Mouse (Mus musculus): Measurements from ENCODE around the gene Dcst1. TPM values are rescaled to one million over a fixed set of nuclear protein-coding genes. Genes with fewer than 3 reads are reported as not detected.

Dcst1 gene
- polyA plus RNA-seq, 1 experiment: not detected

DNA sequence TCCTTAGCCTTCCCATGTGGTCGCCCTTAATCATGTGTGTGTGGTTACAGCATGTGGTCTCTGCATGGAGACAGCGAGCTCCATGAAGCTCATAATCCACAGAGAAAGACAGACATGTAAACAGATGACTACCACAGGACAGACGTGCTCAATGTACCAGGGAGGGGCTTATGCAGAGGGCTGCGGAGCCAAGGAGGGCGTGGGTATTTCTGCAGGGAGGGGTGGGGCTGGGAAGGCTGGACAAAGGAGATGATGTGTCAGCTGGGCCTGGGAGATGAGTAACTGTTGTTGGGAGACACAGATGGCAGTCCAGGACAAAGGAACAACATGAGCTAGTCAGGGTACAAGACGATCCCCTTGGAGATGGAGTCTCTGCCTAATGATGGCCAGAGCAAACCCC is 5.4 kb downstream of the Dcst1 start:
- no peak overlapping the region for H3K4me3 ChIP-seq (ENCODE audit: insufficient read depth, low read depth, low read length)
- no peak overlapping the region for H3K27ac ChIP-seq (ENCODE audit: insufficient read depth, low read depth, low read length)
- H3K4me1 ChIP-seq (ENCODE audit: control insufficient read depth, insufficient read depth, low read length): peaks cover 10% of the 10 kb centered on the region
- TF ChIP-seq POLR2A (IDR thresholded peaks at IDR 0.05; ENCODE audit: insufficient read depth, low read depth, low read length) (no peak), CTCF (IDR thresholded peaks at IDR 0.05; ENCODE audit: insufficient read depth, low read depth, low read length) (no peak)
- WGBS: 68% methylated on average over 6 of the region's 6 CpGs

DNA sequence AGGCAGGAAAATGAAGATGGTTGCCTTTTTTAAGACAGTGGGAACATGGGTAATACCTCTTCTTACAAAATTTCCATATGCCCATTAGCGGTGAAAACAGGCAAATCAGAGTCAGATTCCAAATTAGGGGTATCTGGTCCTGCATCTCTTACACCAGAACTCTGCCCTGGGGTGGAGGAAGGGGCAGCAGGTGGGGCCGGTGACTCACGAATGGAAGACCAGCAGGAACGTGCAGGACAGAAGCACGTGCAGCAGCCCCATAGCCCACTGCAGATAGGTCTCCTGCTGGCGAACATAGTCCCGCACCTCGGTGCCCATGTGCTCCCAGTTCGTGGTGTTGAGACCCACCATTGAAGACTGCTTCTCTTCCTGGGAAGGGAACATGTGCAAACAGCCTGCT is 9.0 kb downstream of the Dcst1 start:
- peaks cover 10% of the 10 kb centered on the region for H3K4me1 ChIP-seq (ENCODE audit: control insufficient read depth, insufficient read depth, low read length)
- no peak overlapping the region for H3K4me3 ChIP-seq (ENCODE audit: insufficient read depth, low read depth, low read length)
- H3K27ac ChIP-seq (ENCODE audit: insufficient read depth, low read depth, low read length): no peak overlapping the region
- WGBS: 78% methylated on average over 9 of the region's 9 CpGs
- no peak for TF ChIP-seq CTCF (IDR thresholded peaks at IDR 0.05; ENCODE audit: insufficient read depth, low read depth, low read length)
- no peak for TF ChIP-seq POLR2A (IDR thresholded peaks at IDR 0.05; ENCODE audit: insufficient read depth, low read depth, low read length)

DNA sequence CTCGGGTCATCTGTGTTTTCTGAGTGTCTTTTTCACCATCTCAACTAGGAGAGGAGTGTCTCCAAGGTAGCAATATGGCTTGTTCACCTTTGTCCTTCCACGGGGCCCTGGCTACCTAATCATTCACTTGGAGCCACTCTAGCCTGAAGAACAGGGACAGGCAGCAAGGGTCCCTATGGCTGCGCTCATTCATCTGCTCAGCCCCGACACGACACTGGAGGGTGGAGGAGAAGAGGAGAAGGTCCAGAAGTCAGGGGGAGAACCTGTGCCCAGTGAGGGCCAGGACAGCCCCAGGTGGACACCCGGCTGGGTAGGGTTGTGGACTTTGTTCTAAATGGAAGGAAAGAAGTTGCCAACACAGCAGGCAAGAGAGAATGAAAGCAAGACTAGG is 9.5 kb downstream of the Dcst1 start:
- TF ChIP-seq POLR2A (IDR thresholded peaks at IDR 0.05; ENCODE audit: insufficient read depth, low read depth, low read length) (no peak), CTCF (IDR thresholded peaks at IDR 0.05; ENCODE audit: insufficient read depth, low read depth, low read length) (no peak)
- Histone ChIP-seq H3K4me1 (ENCODE audit: control insufficient read depth, insufficient read depth, low read length) (peaks cover 13% of the 10 kb centered on the region), H3K27ac (ENCODE audit: insufficient read depth, low read depth, low read length) (no peak overlapping the region)

DNA sequence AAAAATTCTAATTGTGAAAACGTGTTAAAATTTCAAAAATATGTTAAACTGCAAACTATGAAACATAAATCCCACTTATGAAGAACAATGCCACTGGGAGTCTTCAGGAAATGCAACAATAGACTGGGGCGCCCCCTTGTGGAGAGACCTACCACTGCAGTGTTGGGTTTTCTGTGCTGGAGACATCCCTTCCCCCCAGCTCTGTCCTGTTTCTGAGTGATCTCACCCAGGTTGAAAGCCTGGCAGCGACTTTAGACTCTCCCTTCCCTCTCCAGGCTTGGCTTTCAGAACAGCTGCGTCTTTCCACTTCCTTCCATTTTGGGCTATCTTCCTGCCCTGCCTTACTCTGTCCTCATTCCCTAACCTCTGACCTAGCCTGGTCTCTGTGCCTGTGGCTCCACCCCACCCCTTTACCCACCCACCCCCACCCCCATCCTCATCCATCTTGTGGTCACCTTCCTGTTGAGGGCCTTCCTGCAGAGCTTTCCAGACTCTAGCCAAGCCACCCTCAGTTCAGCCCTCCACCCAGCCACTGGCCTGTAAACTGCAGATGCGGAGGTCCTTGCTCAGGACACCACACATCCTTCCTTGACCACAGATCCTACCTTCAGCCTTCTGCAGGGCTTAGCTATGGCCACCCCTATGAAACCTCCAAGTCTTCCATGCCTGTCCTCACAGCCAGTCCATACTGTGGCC is 10.1 kb downstream of the Dcst1 start:
- H3K4me1 ChIP-seq (ENCODE audit: control insufficient read depth, insufficient read depth, low read length): peaks cover 16% of the 10 kb centered on the region
- no peak for TF ChIP-seq POLR2A (IDR thresholded peaks at IDR 0.05; ENCODE audit: insufficient read depth, low read depth, low read length)
- TF ChIP-seq CTCF (IDR thresholded peaks at IDR 0.05; ENCODE audit: insufficient read depth, low read depth, low read length): peak; percentile 64
- H3K27ac ChIP-seq (ENCODE audit: insufficient read depth, low read depth, low read length): no peak overlapping the region
- WGBS: 18% methylated on average over 5 of the region's 5 CpGs
- H3K4me3 ChIP-seq (ENCODE audit: insufficient read depth, low read depth, low read length): no peak overlapping the region

More for the DNA sequence above, 9.5 kb downstream of the Dcst1 start:
- 80% methylated on average over 6 of the region's 6 CpGs for WGBS
- no peak overlapping the region for H3K4me3 ChIP-seq (ENCODE audit: insufficient read depth, low read depth, low read length)

DNA sequence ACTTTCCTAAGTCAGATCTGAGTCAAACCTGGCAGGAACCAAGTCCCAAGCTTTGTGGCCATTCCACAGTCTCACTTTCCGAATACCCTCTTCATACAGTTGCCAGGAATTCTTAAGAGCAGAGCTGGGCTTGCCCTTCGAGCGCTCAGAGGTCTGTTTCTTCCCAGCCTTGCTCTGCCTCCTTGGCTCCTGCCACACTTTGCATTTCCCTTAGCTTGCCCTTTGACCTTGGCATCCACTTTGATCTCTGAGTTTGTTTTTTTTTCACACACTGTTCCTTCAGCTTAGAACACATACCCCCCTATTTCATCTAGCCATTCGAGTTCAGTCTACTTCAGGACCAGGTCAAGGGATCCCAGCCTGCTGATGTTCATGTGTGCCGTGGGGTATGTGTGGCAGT is 13.8 kb downstream of the Dcst1 start:
- no peak for TF ChIP-seq CTCF (IDR thresholded peaks at IDR 0.05; ENCODE audit: insufficient read depth, low read depth, low read length)
- TF ChIP-seq POLR2A (IDR thresholded peaks at IDR 0.05; ENCODE audit: insufficient read depth, low read depth, low read length): no peak
- no peak overlapping the region for H3K27ac ChIP-seq (ENCODE audit: insufficient read depth, low read depth, low read length)
- no peak overlapping the region for H3K4me3 ChIP-seq (ENCODE audit: insufficient read depth, low read depth, low read length)
- peaks cover 21% of the 10 kb centered on the region for H3K4me1 ChIP-seq (ENCODE audit: control insufficient read depth, insufficient read depth, low read length)
- WGBS: 88% methylated on average over 5 of the region's 5 CpGs

DNA sequence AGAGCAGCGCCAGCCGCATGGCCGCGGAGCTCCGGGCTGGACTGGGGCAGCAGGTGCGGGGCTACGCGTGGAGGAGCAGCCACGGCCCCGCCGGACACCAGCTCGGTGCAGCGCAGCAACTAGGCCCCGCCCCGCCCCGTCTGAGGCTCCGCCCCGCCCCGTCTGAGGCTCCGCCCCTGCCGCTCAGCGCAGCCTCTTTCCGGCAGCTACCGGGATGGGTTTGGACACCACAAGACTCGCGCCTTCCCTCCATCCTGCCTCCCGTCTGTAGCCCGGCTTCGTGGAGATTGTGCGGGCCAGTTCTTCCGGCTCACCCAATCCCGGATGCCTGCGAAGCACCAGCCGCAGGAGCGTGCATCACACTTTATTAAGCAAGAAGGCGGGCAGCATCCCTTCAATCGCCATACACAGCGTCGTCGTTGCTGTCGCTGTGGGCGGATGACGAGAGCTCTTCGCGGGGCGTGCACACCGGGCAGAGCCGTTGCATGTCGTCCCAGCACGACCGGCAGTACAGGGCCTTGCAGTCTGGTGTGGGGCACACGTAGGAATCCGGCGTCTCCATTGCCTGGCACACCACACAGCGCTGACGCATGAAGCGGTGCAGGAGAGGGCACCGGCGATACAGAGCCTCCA is 15.1 kb downstream of the Dcst1 start, which contains the start of gene Adam15:
TSS of gene Adam15 (minus strand) at position 128 of the 633 bp plus-strand sequence.
- peaks cover 14% of the 10 kb centered on the region for H3K4me1 ChIP-seq (ENCODE audit: control insufficient read depth, insufficient read depth, low read length)
- under 1% methylated on average over 59 of the region's 59 CpGs for WGBS
- peak within 1 kb of the TSS; percentile 48 for H3K27ac ChIP-seq (ENCODE audit: insufficient read depth, low read depth, low read length)
- H3K4me3 ChIP-seq (ENCODE audit: insufficient read depth, low read depth, low read length): peak within 1 kb of the TSS; percentile 53
- no peak for TF ChIP-seq CTCF (IDR thresholded peaks at IDR 0.05; ENCODE audit: insufficient read depth, low read depth, low read length)
- TF ChIP-seq POLR2A (IDR thresholded peaks at IDR 0.05; ENCODE audit: insufficient read depth, low read depth, low read length): no peak; the same call in 1 of the 2 replicates

DNA sequence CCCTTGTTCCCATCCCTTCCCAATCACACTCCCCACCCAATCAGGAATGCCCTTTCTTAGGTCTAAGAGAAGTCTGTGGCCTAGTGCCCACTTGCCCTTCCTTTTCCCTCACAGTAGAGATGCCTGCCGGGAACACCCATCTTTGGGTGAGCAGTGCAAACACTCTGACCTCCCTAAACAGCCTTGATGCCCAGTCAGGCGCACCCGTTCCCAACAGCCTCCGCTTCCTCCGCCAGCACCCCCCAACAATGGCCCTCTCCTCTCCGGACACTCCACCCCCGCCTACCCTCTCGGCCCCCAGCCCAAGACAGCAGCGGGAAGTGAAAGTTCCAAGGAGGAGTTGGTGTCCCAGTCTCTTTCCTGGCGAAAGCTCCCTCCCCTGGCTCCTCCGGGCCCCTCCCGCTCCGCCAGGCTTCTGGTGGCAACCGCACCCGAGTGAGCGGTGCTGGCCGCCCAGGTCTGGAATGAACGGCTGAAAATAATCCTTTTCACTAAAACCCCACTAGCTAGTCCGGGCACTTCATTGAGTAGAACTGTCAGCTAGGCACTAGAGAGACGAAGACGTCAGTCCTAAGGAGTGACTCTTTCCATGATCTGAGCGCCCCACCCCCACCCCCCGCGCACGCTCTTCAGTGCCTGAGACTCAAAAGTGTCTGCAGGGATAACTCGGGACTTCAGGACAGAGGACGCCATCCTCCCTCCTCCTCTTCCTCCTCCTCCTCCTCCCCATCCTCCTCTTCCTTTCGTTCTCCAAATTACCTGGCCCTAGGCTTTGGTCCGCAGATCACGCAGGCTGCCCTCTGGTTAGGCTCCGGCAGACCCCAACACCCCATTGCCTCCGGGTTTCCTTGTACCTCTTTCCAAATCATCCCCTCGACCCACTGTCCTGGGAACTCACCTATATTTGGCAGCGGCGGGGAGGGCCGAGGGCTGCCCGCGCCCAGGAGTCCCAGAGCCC is 15.9 kb downstream of the Dcst1 start:
- Histone ChIP-seq H3K27ac (ENCODE audit: insufficient read depth, low read depth, low read length) (0 out of 2 replicates have a peak overlapping the region, but pooled peaks have one; percentile 13), H3K4me3 (ENCODE audit: insufficient read depth, low read depth, low read length) (peak overlapping the region; percentile 53), H3K4me1 (ENCODE audit: control insufficient read depth, insufficient read depth, low read length) (peaks cover 12% of the 10 kb centered on the region)
- TF ChIP-seq POLR2A (IDR thresholded peaks at IDR 0.05; ENCODE audit: insufficient read depth, low read depth, low read length): no peak
- WGBS: 2% methylated on average over 38 of the region's 38 CpGs

DNA sequence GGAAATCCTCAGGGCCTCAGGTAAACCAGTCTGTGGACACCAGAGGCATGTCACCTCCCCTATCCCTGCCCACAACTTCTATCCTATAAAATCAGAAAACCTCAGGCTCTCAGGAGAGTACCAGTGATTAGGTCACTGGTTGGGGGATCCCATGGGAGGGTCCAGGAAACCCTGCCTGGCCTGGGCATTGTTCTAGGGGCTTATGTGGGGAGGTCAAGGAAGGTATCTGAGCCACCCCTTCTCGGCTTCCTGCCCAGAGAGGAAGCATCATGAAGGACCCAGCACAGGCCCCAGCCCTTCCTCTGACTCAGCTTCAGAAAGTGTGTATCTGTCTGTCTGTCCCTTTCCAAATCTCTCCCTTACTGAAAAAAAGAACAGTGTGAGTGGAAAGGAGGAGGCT is 17.1 kb downstream of the Dcst1 start:
- Histone ChIP-seq H3K4me3 (ENCODE audit: insufficient read depth, low read depth, low read length) (no peak overlapping the region), H3K4me1 (ENCODE audit: control insufficient read depth, insufficient read depth, low read length) (peaks cover 12% of the 10 kb centered on the region), H3K27ac (ENCODE audit: insufficient read depth, low read depth, low read length) (no peak overlapping the region)
- TF ChIP-seq CTCF (IDR thresholded peaks at IDR 0.05; ENCODE audit: insufficient read depth, low read depth, low read length): no peak
- TF ChIP-seq POLR2A (IDR thresholded peaks at IDR 0.05; ENCODE audit: insufficient read depth, low read depth, low read length): no peak
- 82% methylated on average over 1 of the region's 1 CpGs for WGBS
